Mouse (Mus musculus) testis, adult 2 months (tissue): ENCODE measurements at regions not wholly inside any gene's neighbourhood (a gene's known extent, or its start where the extent isn't known, plus 50 kb on each side); places are given as distances from the start of the nearest gene placed in this dataset.

Source experiments
- H3K27ac ChIP-seq: fragments of 200-500 bp; 2 replicates; pipeline ENCODE4 v1.5.1; 2012; ENCODE audit warnings: low read depth, low read length; ENCODE audit not compliant: control insufficient read depth, insufficient read depth
- H3K27me3 ChIP-seq: fragments of 200-500 bp; 2 replicates; pipeline ENCODE4 v1.6.1; 2012; ENCODE audit warnings: mild to moderate bottlenecking, low read length, moderate library complexity; ENCODE audit not compliant: control insufficient read depth, insufficient read depth
- H3K36me3 ChIP-seq: fragments of 200-500 bp; 2 replicates; pipeline ENCODE4 v1.6.1; 2012; ENCODE audit warnings: mild to moderate bottlenecking, low read length; ENCODE audit not compliant: control insufficient read depth, insufficient read depth
- H3K4me1 ChIP-seq: fragments of 200-500 bp; 2 replicates; pipeline ENCODE4 v1.6.1; 2012; ENCODE audit warnings: low read length; ENCODE audit not compliant: control insufficient read depth, insufficient read depth
- H3K4me3 ChIP-seq: fragments of 200-500 bp; 2 replicates; pipeline ENCODE4 v1.5.1; 2012; ENCODE audit warnings: low read depth, mild to moderate bottlenecking, low read length, moderate library complexity, mixed read lengths; ENCODE audit not compliant: control insufficient read depth
- CTCF ChIP-seq: fragments of 200-500 bp; IDR thresholded peaks from 2 replicates; pipeline ENCODE4 v1.5.1; 2012; ENCODE audit warnings: low read depth, mild to moderate bottlenecking, inconsistent platforms, low read length, moderate library complexity; ENCODE audit not compliant: control insufficient read depth, insufficient read depth, insufficient replicate concordance
- POLR2A ChIP-seq: fragments of 200-500 bp; IDR thresholded peaks from 2 replicates; pipeline ENCODE4 v1.6.1; 2012; ENCODE audit warnings: low read depth, mild to moderate bottlenecking, inconsistent platforms, low read length, moderate library complexity; ENCODE audit not compliant: control insufficient read depth

- Histone ChIP-seq H3K36me3 (no peaks in the 10 kb centered on the region), H3K4me1 (no peaks in the 10 kb centered on the region), H3K4me3 (no peak overlapping the region), H3K27ac (no peak overlapping the region), H3K27me3 (no peaks in the 10 kb centered on the region)
- TF ChIP-seq CTCF (no peak), POLR2A (no peak)
Measured at GRCm38 (mm10) chr1:64187796-64188513, 65.9 kb upstream of the Klf7 start.

- Histone ChIP-seq H3K4me1 (no peaks in the 10 kb centered on the region), H3K27ac (no peak overlapping the region), H3K4me3 (no peak overlapping the region), H3K36me3 (no peaks in the 10 kb centered on the region), H3K27me3 (no peaks in the 10 kb centered on the region)
- no peak for TF ChIP-seq CTCF
- TF ChIP-seq POLR2A = no peak
Measured at GRCm38 (mm10) chr1:64173708-64174107, 51.6 kb upstream of the Klf7 start.

GRCm38 (mm10) chr1:64172122-64172521 is 50.0 kb upstream of the Klf7 start:
- no peak overlapping the region for H3K27ac ChIP-seq
- no peaks in the 10 kb centered on the region for H3K36me3 ChIP-seq
- H3K4me1 ChIP-seq = no peaks in the 10 kb centered on the region
- no peaks in the 10 kb centered on the region for H3K27me3 ChIP-seq
- TF ChIP-seq CTCF (no peak), POLR2A (no peak)
- no peak overlapping the region for H3K4me3 ChIP-seq
